Mouse (Mus musculus) gastrocnemius, postnatal 25 days (tissue): ENCODE results near the gene Dkkl1. TPM values are rescaled to one million over a fixed set of nuclear protein-coding genes. Genes with fewer than 3 reads are reported as not detected.
A peak's percentile ranks its signal among the peaks of the same experiment; 100 is the strongest.
"Not testable (repeated sequence)": the region's sequence is repeated elsewhere in the genome, so short reads cannot be mapped to it uniquely, and the experiment has no call there.

ENCODE experiments used
- DNase-seq: peaks from one replicate; pipeline ENCODE4 v3.0.0; 2022
- long read RNA-seq, 2 experiments: library from polyadenylated mRNA; stranded (forward); transcript quantifications; one replicate each; pipeline ENCODE4 v2.0.0; 2021
- total RNA-seq, 2 experiments: library from RNA; stranded (reverse); gene quantifications; 1 replicate in 1 of 2; 2 replicates in 1 of 2; pipeline ENCODE4 v1.2.3; 2021

The Dkkl1 gene
- not detected for total RNA-seq
- long read RNA-seq, experiment 1: 0 reads
- long read RNA-seq, experiment 2: 0 reads

DNA sequence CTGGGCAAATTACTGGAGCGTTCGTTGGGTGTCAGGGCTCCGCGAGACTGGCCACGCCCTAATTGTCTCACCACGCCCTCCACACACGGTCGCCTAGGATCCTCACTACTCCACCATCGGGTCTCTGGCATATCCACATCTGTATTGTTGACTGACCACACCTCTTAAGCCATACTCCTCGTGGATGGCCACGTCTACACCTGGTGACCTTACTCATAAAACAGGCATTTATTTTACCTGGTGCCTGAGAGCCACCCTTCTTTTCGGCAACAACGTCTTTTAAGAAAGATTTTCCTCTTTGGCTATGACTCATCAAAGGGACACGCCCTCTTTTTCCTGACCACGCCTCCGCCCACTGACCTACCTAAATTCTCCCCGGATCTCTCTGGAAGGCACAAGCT lies at the start of gene Dkkl1:
Gene Dkkl1 (minus strand): TSS at position 297 of the 401 bp plus-strand sequence.
- DNase-seq: no peak

DNA sequence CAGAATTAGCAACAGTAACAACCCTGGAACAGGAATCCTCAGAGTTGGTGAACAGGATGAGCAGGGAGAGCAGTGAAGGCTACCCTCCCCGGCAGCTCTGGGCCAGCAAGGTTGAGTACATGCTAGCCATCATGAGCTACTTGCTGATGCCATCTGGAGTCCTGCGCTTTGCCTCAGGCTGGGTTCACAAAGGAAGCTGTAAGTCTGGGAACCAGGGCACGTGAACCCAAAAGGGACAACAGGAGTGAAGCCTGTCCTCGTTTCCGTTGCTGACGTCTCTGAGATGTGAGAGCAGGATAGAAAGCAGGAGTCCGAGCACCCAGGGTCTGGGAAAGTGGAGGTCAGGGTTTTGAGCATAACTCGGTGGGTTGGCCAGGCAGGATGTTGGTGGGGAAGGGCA lies 47.3 kb upstream of the Dkkl1 start:
- DNase-seq: no peak

DNA sequence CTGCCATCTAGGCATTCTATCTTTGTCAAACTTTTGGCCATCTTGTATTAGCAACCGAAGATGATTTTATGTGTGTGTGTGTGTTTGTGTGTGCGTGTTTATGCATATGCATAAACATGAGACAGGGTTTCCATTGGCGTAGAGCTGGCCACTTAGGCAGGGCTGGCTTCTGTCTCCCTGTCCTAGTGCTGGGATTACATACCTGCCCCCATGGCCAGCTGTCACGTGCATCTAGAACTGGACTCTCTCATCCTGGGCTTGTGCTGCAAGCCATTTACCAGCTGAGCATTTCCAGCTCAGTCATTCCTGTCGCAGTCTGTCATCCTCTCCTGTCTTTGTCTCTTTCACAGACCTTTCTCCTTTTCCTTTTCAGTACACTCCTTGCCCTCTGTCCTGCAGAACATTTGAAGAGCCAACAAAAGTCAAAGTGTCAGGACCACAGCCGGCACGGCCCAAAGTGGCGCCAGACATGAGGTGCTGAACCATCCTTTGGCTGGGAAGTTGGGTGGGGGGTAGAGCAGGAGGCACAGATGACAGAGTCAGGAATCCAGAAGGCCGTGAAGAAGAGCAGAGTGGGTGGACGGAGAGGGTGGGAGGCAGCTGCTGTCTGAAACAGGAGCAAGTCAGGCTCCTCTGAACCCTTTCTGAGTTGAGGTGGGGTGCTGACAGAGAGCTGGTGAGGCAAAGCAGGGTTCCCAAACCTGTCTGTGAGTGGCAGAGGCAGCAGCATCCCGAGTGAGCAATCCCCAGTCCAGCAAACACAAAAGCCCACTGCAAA lies 45.3 kb upstream of the Dkkl1 start:
- DNase-seq: no peak

DNA sequence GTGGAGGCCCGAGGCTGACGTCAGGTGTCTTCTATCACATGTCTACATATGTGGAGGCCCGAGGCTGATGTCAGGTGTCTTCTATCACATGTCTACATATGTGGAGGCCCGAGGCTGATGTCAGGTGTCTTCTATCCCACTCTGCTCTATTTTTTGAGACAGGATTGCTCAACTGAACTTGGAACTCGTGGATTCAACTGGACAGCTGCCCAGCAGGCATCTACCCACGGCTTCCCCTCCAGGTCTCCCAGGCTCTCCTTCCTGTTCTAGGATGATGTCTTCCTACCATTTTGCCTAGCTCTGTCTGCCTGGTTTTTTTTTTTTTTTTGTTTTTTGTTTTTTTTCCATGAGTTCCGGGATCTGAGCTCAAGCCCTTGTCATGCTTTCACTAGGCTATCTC lies 43.9 kb upstream of the Dkkl1 start:
- not testable (repeated sequence) for DNase-seq

DNA sequence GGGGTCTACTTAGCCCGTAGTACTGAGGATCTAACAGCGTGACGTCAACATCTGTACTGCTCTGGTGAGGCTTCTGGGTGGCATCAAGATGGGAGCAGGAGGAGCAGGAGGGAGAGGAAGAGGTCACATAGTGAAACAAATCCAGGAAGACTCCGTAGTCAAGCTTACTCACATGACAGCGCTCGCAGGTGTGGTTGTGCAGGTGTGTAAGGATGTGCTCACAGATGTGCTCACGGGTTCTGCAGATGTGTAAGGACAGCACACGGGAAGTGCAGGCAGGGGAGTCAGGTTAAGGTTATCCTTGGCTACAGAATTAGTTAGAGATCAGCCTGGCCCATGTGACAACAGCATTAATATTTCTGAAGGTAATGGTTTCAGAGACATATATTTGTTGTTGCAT lies 41.9 kb upstream of the Dkkl1 start:
- no peak for DNase-seq

DNA sequence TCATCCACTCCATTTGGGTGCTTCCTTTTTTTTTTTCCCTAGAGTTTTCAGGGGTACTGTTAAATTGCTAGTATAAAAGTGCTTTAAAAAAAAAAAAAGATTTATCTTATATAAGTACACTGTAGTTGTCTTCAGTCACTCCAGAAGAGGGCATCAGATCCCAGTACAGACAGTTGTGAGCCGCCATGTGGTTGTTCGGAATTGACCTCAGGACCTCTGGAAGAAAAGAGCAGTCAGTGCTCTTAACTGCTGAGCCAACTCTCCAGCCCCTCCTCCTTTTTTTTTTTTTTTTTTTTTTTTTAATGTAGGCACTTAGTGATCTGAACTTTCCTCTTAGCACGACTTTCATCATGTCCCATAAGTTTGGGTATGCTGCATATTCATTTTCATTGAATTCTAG lies 35.7 kb upstream of the Dkkl1 start:
- DNase-seq: no peak

DNA sequence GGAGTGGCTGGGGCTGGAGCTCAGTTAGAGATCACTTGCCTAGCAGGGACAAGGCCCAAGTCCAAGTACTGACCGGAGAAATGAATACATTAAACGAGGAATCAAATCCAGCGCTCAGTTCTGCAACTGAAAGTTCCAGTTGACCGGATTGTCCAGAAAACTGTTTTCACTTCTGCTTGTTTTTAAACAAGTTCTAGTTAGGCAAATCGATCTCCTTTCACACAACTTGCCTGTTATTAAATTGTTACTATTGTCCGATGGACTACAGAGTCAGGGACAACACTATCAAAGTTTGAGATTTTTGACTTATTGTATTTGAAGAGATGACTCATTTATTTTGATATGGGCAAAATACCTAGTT lies 29.4 kb upstream of the Dkkl1 start:
- DNase-seq: no peak

DNA sequence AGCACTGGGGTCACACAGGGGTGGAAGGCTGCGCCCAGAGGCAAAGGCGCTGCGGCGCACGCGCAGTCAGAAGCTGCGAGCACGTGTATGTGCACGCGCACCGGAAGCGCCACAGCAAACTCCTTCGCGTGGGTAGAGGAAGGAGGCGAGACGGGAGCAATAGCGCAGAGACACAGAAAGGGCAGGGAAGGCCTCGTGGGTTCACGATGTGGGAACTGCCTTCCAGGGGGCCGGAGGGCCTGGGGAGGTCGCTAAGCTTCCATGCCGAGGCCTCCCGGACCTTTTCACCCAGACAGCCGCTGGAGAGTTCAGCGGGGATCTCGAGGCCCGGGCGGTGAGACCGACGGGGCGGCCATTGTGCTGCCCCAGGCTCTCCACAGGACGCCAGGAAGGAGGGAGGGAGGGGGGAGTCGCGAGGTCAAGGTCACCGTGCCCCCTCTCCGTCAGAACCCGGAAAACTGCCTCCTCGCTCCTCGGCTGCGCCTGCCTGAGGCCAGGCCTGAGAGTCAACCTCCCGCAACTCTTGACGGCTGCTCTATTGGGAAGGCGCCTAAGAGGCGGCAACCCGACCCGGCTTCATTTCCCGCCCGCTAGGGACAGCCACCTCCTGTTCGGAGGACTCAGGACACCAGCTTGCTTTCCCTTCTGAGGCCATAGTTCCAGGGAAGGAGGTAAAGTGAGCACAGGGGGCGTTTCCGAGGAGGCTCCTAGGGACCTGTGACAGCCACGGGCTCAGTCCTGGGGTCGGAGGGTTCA lies 28.9 kb upstream of the Dkkl1 start, which contains the start of gene Slc6a16:
Gene Slc6a16 (plus strand): TSS at position 453 of the 756 bp plus-strand sequence.
- no peak for DNase-seq

DNA sequence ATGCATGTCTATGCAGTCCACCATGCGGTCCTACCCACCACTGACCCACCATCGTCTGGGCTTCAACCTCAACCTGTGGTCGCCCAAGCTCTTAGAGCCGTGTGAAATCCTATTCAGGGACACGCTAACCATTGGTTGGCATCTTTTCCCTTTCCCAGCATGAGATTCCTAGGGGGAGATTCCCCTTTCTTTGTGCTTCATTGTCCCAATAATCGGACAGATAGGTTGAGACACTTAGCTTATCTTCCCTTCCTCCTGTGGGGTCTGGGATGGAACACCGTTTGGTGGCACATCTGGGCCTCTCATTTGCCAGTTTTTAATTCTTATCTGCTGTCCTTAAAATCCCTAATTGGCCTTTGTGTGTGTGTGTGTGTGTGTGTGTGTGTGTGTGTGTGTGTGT lies 28.2 kb upstream of the Dkkl1 start:
- no peak for DNase-seq

DNA sequence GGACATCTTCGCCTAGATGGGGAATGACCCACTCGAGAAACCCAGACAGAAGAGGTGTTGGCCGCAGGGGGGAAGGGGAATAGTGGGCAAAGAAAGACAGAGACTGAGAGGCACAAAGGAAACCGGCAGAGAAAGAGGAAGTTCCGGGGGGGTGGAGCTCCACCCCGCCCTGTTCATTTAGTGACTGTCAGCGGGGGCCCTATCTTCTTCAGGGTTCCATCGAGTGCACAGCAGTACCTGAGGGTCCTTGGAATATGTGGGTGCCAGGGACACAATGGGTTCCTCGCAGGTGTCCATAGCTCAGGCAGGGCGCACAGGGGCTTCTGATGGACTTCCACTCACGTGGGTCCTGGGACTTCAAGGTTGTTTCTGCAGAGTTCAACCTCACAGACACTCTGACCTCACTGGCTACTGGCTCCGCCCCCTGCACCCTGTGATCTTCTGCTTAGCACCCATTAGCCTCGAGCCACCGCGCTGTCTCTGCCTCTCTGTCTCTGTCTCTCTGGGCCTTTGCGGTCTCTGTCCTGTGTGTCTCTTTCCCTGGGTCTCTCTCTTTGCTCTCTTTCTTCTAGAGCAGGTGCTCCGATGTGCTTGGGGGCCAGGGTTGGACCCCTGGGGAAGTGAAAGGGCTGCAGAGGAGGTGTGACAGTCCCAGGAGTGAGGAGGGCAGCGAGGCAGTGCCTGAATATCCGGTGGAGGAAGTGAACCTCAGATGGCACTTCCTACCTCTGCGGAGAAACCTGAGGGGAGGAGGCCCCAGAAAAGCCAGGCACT lies 27.0 kb upstream of the Dkkl1 start, which contains the start of gene Cd37:
Gene Cd37 (minus strand): TSS at position 393 of the 774 bp plus-strand sequence.
- DNase-seq: no peak

DNA sequence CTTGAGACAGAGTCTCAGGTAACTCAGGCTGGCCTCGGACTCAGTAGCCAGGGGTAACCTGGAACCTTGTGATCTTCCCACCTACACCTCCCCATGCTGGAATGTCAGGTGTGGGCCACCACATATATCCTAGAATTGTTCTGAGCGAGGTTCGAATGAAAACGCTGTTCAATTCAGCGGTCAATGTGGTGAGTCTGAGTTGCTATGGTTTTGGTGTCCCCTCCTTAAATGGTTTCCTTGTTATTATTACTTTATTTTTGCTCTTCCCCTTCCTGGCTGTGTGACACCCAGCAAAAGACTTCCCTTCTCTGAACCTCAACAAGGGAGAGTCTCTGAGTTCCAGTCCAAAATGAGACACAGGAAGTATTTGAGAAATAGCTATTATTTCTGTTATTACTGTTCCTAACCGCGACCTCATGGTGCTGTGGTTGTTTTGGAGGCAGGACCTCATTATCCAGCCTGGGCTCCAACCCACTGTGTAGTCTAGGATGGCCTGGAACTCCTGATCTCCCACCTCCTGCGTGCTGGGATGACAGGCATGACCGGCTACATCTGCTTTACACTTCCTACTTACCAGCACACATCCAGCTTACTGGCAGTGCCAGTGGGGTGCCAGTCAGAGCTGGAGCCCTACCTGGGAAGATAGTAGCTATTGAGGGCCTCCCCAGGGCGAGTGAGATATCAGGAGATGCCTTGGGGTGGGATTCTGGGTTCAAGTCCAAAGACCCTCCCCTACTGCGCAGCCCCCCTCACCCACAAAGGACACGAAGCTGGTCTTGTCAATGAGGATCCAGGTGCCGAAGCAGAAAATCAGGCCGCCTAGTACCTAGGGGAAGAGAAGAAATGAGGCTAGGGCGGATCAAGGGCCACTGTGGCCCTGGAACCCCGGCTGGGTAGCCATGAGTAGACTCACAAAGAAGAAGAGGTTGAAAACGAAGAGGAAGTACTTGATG lies 26.1 kb upstream of the Dkkl1 start:
- DNase-seq: no peak

DNA sequence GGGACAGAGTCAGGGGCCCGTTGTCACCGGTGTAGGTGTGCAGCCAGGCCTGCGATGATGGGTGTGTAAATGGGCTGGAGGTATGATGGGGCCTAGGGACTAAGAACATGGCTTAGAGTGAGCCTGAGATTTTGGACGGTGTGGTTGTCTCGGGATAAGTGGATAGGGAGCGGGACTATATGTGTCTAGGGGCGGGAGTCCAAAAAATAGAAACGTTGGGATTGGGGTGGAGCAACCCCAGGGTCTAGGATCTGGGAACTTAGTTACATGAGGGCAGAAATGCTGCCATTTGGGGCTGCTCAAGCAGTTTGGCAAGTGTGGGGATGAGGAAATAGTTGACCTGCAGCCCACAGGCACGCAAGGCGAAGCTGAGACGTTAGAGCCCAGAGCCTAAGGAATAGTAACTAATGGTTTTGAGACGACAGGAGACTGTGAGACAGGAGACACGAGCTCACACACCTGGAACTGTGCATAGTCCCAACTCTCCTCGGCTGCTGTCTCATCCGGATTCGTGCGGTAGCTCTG lies 23.8 kb upstream of the Dkkl1 start:
- DNase-seq: no peak

DNA sequence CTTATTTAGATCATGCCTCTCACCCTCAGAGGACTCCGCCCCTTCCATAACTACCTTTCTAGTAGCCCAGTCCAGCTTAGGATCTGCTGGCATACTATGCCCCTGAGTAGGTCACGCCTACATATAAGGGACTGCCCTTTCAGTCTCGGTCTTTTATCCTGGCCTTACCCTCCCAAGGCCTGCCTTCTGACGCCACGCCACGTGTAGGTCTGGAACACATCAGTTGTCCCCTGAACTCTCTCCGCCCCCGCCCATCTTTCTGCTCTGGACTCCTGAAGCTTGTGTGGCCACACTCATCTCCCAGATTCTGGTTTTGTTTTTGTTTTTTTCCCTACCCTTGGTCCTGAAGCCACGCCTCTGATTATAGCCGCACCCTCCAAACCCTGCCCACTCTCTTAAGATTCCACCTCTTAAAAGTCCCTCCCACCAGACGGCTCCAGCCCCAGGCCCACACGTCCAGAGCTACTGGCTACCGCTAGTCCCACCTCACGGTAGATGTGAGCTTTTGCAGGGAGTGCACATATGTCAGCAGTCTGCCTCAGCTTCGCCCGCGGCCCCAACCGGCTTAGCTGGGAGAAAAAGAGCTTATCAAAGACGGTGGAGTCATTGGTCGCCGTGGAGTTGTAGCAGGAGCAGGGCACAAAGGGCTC lies 23.1 kb upstream of the Dkkl1 start:
- DNase-seq: peak; percentile 30

DNA sequence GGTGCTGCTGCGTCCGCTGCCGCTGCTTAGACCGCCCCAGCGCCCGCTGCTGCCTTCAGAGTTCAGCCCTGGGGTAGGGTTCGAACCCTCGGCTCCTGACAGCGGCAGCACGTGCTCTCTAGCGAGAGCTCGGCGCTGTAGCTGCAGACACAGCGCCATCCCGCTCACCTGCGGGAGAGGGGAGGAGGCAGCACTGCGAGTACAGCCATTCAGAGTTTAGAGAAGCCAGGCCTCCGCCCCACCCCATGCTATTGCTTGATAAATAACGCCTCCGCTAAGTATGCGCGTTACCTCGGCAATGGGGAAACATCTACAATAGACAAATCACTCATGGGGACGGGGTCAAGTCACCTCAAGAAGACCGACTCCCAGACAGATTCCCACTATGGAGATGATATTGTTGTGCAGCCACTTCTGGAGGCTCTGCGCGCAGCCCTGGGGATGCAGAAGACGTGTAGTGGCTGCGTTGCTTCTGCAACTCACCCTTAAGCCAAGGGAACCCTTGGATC lies 22.4 kb upstream of the Dkkl1 start:
- no peak for DNase-seq

DNA sequence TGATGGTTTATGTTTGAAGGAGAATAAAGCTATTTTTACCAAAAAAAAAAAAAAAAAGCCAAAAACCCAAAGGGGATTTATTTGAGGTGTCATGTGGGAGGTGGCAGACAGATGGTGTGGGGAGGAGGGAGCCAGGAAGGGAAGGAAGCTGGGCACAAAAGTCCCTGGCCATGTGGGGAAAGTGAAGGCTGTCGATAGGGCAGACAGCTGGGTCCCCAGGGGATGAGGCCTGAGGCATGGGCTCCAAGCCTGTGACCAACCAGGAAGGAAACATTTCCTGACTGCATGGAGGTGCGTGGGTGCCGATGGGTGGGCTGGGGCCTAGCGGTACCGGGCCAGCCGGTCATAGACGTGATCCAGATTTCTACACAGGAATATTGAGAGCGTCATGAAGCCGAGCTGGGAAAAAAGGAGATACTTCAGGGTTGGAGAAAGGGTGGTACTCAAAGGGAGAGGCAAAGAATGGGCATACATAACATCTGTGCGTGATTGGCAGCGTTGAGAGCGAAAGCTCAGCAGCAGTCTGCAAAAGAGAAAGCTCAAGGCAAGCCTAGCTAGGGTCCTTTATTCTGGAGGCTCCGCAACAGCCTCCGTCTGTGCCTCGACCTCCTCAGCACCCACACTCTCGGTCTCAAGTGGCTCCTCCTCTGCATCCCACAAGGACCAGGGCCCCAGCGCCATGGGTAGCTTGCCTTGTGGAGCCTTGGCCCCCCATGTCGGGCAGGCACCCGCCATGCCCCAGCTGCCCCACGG lies 21.8 kb upstream of the Dkkl1 start:
- no peak for DNase-seq

DNA sequence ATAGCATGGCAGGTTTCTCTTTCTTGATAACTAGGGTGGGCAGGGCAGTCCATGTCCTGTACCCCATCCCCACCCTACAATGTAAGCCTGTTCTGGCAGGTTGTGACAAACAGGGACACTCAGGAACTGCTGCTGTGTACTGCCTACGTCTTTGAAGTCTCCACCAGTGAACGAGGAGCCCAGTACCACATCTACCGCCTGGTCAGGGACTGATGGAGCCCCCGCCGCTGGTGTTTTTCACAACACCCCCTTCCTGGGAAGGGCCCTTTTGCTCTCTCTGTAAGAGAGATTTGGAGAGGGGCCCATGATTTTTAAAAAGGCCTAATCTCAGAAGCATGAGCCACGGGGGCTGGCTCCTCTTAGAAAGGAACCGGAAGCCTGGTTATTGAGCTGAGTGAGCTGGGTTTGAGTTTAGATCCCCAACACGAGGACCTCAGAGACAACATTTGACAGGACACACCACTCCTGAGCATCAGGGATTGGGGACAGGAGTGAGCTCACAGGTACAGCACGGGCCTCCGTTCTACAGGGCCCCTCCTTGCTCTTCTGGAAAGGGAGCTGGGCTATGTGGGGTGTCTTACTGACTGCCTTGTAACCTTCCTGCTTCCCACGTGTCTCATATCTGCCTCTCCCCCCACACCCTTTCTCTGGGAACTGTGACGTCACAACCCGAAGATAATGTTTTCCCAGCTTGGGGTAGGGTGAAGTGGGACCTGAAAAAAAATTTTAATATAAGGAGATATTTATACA lies 20.9 kb upstream of the Dkkl1 start:
- no peak for DNase-seq

DNA sequence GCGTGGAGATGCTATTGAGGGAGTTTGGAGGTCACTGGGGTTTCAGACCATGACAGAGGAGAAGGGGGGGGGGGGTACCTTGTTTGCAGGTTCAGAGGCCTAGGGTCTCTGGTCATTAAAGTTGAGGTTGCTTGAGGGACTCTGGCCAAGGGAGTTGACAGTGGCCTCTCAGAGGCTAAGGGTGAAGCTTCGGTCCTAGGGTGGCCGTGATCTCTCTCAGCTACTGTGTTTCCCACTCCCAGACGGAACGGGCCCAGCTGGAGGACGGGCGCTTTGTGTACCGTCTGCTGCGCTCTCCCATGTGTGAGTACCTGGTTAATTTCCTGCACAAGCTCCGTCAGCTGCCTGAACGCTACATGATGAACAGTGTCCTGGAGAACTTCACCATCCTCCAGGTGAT lies 20.0 kb upstream of the Dkkl1 start:
- no peak for DNase-seq

DNA sequence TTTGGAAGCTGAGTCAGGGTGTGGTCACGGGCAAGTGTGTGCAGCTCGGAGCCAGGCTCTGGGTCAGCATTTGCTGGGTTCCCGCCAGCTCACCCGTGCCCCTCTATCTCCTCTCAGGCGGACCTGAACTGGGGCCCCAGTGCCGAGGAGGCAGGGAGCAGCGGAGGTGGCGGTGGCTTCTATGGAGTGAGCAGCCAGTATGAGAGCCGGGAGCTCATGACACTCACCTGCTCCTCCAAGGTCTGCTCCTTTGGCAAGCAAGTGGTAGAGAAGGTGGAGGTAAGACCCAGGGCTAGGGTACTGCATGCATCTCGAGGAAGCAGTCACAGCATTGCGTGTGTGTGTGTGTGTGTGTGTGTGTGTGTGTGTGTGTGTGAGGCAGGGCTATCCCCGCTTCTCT lies 19.2 kb upstream of the Dkkl1 start:
- DNase-seq: no peak
